Mouse (Mus musculus) retina, postnatal 1 day (tissue): ENCODE data around the gene Mob3b.

Source experiments
- DNase-seq: peaks from one replicate; pipeline ENCODE4 v3.0.0-alpha.2; 2012

Gene Mob3b

DNA sequence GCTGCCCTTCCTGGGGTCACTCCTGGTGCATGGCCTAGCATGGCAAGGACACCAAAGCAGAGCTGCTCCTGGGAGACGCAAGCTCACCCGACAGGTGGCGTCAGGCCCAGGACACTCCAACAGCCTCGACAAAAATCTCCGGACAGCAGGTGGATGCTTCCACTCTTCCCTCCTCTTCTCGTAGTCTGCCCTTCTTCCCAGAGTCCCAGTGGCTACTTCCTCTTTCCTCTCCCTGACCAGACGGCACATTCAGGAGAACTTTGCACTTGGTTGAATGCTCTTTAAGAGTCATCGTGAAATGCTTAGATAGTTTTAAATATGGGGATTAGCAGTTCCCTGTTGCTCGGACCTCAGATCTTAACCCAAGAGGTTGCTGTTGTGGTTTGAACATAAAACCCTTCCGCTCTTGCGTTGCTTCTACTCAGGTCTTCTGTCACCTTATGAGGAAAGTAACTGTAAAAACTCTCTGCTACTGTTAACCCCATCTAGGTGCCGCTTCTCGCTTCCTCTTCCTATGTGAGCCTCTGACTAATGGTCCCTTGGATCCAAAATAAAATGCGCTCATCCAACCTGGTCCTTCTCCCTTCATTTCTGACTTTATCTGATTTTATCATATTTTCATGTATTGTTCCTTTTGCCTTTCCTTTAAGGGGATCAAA is 52.0 kb downstream of the Mob3b start:
- no peak for DNase-seq

DNA sequence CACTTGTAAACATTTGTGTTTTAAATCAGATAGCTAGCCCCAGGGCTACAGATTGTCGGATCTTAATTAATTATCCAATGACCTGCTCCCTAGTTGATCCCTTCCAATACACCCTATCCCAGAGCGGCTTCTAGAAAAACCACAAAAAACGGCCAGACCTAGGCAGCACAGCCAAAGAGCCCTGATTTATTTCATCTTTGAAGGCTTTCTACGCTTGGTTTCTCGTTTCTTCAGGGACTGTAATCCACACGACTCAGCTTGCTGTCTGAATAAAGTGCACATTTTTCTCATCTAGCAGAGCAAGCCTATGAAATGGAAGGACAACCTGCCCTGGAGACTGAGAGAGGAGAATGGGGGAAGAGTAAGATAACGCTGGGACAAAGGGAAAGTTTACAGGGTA is 56.1 kb downstream of the Mob3b start:
- no peak for DNase-seq

DNA sequence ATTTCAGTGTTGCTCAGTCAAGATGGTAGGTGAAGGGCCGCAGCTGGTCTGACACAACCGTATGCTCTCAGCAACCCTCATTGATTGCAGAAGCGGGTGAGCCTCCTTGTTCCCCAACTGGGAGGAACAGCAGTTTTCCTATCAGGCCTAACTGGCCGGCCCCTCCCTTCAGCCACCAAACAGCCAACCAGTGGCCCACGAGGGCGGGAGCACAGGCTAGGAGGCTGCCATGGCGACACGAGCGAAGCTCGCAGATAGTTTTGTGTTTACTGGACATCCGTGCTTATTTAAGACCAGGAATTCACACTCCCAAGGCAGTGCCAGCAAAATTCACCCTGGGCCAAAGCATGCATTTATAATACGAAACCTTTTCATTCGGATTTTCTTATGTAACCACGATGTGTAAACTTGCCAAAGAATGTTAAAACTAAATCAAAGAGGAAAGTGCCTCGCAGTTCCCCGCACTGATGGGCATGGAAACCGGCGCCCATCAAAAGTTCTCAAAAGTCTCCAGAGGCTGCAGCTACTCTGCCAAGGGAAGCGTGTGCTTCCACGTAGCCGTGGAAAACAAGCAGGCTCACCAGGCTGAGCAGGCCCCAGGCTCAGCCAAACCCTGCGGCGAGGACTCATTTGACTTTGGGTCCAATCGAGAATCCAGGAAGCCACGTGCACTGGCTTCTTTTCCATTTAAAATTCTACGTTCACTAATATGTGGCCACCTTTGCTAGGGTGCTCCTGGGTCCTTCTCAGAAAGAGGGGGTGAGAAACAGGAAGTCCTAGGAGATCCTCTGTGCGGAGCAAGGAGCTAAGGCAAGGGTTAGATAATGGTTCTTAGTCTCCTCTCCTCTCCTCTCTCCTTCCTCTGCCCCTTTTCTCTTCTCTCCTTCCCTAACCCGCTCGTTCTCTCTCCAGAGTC is 57.2 kb downstream of the Mob3b start:
- peak; percentile 90 for DNase-seq

DNA sequence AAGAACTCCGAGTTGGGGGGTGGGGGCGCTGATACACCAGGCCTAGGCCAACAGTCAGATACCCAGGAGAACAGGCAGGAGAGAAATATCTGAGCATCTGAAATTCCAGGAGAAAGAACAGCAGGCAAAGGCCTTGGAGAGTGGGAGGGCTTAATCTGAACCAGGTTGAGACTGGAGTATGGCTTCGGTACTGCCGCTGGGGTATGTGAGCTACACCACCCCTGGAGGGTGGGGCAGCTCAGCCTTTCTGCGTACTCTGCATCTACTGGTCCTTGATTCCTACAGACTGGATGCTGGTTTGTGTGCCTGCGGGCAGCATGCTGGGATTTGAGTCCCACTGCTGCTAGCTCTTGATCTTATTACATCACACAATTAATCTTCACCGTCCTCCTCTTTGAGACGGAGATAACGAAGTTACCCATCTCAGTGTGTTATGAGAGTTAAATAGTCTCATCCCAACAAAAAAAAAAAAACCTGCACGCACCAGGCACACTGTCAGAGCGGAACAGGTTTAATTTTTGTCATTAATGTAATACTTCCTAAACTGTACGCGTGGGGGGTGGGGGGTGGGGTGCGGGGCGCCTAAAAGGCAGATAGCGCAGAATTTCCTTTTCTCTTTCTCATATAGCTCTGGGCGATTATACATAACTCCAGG is 57.9 kb downstream of the Mob3b start:
- peak; percentile 55 for DNase-seq

DNA sequence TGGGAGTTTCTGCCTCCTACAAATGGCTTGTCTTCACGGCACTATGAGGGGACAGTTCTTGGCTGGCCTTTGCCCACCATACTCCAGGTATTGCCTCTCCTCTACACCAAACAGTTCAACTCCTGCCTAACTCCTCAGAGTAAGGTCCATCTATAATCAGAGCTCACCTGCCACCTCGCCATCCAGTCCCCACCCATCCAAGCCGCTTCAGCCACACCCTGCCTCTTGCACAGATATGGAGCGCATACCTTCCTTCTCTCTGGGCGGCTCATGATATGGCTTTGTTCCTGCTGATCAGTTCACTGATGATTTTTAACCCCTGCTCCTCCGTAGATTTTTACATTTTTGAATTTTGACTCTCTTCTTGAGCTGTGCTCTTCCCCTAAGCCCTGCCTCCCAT is 58.7 kb downstream of the Mob3b start:
- no peak for DNase-seq

DNA sequence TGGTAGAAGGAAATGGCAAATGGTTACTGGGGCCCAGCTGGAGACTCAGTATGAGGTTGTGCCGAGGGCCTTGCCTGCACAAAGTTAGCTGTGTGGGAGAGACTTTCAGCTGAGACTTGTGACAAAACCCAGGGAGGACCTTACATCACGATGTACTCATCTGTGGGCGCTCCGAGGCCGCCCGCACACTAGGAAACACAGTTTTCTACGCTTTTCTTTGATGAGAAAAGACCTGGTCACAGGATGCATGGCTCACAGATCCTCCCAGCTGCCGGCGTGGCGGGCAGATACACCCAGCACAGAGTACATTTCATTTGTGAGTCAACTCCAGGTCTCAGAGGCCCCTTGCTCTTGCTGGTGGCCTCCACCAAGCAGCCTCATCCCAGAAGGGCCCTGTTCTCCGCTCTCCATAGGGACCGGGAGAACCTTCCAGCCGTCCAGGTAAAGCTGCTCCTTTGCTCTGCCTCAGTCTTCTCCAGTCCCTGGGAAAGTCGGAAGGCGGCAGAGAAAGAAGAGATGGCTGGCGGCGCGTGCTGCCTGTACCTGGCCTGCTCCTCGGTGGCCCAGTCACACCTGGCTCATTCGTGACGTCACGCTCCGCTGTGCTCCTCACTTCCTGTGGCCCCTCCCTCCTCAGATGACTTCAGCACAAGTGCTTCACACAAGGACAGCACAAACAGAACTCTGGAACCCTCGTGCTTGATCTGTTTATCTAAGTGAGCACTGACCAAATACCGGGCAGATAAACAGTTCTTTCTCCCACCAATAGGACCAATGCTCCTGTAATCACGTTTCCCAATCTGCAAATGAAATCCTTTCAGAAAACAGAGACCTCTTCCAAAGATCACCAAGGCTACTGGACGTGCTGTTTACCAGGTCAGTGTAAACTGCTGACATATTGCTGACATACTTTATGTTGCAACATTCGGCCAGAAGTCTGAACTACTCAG is 60.8 kb downstream of the Mob3b start:
- no peak for DNase-seq

DNA sequence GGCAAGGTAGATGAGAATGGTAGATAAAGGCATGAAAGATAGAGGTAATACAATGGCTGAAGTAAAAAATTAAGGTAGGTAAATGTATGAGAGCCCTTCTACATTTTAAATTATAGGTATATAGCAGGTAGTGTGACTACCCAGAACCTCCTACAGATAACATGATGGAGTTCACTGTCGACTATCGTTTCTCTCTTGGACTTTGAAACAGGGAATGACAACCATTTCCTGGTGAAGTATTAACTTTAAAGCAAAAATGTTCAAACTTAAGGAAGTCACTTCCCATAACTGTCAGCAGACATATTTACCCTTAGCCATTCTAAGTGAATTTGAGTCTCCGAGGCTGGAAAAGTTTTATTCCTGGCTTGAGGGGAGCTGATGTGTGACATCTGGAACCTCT is 64.8 kb downstream of the Mob3b start:
- DNase-seq: no peak

DNA sequence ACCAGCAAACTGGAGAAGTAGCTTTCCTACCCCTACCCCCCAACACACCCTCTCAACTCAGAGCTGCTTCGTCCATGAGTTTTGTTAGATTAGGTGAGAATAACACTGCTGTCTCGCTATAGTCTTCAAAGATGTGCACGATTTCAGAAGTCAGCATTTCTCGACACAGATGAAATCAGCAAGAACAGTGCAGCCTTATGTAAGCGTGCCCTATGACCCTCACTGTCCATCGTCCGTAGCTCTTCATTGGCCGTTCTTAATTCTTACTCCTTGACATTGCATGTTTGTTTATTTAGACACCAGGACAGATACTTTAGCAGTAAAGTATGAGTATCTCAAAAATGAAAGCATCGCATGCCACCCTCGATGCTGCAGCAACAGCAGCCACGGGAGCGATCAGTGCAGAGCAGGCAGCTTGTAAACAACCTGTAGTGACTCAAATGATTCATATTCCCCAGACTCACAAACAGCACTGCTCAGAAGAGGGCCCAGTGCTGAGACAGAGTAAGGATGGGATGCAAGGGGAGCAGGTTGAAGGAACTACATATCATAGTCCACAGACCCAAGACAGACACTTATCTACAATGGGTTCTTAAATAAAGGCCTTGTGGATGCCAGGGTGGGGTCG is 66.0 kb downstream of the Mob3b start:
- DNase-seq: no peak

DNA sequence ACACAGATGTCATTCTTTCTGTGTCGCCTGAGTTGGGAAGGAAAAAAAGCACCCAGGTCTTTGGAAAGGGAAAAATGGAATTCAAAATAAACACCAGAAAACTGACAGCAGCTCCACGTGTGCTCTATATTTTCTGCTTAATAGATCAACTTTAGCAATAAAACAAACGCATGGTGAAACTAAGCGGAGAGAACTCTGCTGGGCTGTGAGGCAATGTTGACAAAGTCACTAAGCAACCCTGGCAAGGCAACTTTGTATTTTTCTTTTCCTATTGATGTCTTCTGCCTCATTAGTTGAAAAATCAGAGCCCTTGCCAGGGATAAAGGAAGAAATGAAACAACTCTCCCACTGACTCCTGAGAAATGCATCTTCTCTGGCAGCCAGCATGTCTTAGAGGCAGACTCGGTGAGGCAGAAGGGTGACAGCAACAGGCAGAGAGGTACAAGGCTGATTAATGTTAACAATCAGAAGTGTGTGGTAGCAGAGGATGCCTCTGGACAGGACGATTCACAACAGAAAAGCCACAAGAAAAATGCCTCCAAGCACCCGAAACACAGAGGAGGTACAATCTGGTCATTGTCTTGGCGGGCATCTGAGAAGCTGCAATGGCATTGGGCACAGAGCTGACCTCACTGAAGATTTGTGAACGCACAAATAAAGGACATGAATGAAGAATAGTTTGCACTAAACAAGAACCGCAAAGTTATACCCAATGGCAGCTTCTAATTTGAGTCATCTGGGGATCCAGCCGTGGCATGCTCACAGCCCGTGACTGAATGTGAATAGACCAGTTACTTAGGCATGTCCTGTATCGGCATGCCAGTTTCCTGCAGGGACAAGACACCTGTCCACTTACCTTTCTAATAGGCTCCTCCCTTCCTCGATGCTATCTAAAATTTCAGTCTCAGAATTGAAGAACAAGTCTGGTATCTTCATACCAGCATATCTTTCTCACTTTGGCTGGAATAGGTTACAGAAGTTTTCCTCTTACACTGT is 67.7 kb downstream of the Mob3b start:
- DNase-seq: no peak

DNA sequence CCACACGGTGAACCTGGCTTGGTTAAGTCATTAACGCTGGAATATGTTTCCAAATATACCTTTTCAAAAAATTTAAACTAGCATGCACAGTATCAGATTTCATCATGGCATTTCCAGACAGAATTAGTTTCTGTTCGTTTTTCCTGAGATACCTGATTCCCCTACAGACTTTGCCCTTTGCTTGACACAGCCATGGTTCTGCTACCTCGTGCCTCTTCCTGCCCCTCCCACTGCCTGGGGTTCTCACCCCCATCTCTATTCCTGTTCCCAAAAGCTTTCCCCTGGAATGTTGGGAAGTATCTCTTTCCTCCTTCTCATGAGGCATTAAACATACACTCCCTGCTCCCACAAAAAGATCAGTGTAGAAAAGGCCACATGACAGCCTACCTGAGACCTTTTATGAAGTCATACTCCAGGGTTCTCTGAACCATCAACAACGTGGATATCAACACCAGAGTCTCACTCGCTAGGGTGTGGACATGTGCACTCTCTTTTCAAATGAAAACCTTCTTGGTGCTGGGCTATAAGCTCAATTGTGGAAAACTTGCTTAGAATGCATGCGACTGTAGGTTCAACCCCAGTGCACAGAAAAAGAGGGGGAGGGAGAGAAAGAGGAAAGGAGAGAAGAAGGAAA is 71.1 kb downstream of the Mob3b start:
- DNase-seq: no peak

DNA sequence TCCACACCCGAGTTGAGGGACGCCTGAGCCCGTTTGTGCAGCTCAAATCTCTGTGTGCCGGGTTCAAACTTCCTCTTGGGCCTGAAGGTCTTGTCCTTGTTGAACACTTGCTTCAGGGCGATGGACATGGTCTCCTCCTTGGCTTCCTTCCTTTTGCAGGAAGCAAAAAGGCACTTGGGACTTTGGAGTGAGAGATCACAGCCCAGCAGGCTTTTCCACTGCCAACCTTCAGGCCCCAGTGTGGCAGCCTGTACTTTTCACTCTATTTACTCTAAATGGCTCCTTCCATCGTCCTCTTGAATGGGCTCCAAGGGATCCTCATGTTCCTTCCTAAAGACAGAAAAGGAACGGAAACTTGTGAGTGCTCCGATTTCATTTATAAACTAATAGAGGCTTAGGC is 73.2 kb downstream of the Mob3b start:
- no peak for DNase-seq

DNA sequence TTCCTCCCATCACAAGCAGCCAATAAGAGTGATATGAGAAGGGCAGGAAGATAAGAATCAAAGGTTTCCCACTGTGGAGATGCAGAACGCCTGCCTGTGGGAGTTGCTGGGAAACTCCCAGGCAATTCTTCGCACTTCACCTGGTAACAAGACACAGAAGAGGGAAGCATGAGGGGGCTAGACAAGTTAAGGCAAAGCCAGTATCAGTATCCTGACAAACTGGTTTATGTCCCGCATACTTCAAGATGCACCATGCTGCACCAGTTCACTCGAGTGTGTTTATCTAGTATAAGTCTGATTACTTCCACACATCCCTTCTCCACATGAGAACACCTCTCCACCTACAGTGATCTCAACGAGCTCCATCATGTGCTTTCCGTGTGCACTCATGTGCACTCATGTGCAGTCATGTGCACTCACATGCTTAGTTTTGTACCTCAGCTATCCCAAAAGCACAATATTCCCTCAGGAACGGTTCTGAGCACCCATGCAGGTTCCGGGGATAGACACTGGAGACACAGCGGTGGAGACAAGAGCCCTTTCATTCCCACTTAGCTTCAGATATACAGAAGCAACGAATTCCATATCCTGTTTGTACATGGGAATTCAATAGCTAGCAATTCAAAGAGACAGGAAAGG is 74.7 kb downstream of the Mob3b start:
- peak; percentile 45 for DNase-seq

DNA sequence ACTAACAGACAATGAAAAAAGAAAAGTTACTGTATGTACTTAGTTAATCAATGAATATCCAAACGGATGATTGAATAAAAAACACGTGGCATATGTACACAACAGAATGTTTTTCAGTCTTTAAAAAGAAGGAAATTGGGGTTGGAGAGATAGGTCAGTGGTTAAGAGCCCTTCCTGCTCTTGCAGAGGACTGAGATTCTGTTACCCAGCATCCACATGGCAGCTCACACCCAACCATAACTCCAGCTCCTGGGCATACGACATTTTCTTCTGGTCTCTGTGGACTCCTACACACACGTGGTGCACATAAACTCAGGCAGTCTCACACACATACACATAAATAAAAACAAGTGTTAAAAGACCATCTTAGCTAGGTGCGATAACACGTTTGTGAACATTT is 77.0 kb downstream of the Mob3b start:
- DNase-seq: no peak

DNA sequence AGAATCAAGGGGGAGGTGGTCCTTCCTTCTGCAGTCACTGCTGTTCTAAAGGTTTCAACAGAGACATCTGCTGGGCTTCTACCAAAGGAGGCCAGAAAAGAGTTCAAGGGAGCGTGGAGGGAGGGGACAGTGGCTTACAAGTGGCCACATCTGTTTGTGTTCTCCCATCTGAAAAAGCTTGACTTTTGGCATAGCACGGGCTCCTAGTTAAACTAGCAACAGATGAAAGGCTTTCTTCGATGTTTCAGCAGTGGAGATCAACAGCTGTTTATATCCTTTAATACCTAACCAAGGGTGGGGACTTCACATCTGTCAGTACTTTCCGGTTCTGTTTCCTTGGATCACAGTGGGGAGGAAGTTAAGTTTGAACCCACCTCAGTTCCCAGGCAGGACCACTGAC is 88.5 kb downstream of the Mob3b start:
- no peak for DNase-seq

DNA sequence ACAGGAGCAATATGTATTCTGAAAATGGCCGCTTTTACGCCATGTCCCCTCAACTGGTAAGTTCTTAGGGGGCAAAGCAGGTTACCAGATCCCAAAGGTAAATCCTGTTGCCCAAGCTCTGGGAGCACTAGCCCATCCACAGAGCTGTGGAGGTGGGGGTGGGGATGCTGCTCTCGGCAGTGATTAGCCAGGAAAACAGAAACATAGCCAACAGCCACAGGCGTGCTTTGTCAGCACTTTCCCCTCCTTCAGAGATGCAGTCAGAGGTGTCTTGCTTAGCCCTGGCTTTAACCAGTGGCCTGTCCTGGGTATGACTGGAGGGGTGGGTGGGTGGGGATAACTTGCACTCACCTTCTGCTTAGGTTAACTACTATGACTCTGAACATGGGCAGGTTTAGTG is 91.1 kb downstream of the Mob3b start:
- no peak for DNase-seq

DNA sequence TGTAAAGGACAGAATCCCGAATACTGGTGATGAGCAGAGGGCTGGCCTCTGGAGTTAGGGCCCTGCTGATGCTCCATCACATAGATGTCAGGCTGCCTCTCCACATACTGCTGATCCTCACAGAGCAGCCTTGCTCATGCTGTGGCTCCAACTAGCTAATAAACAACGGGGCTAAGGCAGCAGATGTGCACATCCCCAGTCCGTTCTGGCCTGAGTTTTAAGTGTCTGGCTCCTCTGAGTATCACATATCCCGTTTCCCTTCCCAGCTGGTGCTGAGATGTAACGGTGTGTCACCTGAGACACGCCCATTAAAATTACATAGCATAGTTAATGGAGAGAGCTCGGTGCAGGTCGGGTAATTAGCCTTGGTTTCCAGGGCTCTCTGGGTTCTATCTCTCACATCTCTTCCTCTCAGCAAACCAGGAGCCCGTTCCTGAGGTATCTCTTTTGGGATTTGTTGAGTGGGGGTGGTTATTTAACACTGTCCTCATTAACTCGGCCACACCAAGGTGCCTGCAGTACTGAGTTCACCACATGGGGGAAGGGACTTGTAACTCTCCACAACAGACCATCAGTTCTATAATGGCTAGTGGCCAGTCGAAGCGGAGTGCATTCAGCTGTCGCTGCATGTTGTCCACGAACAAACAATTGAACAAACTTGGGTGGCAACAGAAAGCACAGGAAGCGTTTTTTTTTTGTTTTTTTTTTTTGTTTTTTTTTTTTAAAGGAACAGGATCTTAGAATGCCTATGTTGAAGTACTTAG is 92.0 kb downstream of the Mob3b start:
- peak; percentile 47 for DNase-seq

DNA sequence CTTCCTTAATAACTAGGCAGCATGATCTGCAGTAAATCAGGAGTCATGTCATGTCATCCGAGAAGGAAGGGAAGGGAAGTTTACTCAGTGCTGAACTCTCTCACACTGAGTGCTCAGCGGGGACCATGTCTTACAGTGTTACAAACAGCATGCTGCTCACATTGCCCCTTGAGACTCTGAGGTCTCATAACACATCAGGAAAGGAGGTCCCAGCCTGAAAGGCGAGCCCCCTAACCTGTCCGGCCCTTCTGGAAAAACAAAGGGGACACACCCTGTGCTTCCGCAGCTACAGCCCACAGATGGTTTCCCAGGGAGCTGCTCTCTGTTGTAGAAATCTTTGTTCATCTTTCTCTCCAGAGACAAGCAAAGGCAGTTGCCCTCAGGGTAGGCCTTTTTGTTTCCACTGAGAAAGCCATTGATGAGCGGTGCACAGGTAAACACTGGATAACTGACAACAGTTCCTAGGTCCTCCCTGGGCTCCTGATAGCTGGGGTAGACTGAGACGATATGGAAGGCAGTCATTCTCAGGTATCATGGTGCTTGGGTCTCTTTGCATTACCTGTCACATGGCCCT is 94.1 kb downstream of the Mob3b start:
- DNase-seq: no peak

DNA sequence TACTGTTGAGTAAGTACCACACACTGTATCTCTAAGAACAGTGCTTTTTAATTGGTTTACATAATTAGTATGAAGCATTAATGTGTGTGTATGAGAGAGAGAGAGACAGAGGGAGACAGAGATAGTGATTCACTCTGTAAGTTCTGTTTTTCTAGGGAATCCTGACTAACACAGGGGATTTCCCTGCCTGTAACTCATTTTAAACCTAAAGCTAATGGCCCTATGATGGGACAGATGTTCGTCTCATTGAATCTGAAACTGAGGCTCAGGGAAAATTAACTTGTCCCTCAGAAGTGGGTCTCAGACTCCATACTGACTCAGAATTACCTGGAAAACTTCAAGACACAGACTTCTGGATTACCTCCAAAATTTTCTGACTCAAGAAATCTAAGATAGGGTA is 96.3 kb downstream of the Mob3b start:
- DNase-seq: no peak

DNA sequence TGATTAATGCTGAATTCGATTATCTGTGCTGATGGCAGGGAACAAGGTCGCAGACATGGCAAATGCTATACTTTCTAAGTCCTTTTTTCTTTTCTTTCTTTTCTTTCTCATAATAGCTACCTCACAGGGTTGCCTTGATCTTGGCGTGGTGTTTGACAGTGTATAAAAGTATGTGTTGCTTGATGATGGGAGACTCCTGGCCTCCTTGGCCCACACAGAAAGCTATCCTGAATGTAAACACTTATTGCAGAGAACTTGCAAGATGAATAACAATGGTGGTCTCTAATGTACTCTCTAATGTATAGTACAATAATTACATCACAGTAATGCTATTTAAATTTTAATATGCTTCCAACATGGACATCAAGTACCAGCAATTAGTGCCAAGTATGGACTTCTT is 96.9 kb downstream of the Mob3b start:
- DNase-seq: no peak
